Mouse (Mus musculus) heart, embryonic 15.5 days (tissue): ENCODE measurements around the gene Cmtm8. TPM values are rescaled to one million over a fixed set of nuclear protein-coding genes. Genes with fewer than 3 reads are reported as not detected.

Experiments used
- ATAC-seq: fragments of 200-750 bp; cut with Nextera tagmentation; replicated peaks from 2 replicates; pipeline ENCODE4 v1.8.0; 2017; ENCODE audit warnings: low read depth, moderate TSS enrichment; ENCODE audit not compliant: insufficient number of reproducible peaks, insufficient read depth, low FRiP score
- H3K27ac ChIP-seq: fragments of 300-500 bp; sonication (generic); 2 replicates; pipeline ENCODE4 v1.5.1; 2015; ENCODE audit warnings: mild to moderate bottlenecking, inconsistent platforms
- H3K27me3 ChIP-seq: fragments of 300-500 bp; sonication (generic); 2 replicates; pipeline ENCODE4 v1.6.1; 2015; ENCODE audit warnings: inconsistent platforms
- H3K36me3 ChIP-seq: fragments of 300-500 bp; sonication (generic); 2 replicates; pipeline ENCODE4 v1.6.1; 2015; ENCODE audit warnings: mild to moderate bottlenecking, inconsistent platforms
- H3K4me1 ChIP-seq: fragments of 300-500 bp; sonication (generic); replicated peaks from 2 replicates; pipeline ENCODE4 v1.6.1; 2015; ENCODE audit warnings: inconsistent platforms
- H3K4me2 ChIP-seq: fragments of 300-500 bp; sonication (generic); 2 replicates; pipeline ENCODE4 v1.6.1; 2015; ENCODE audit warnings: inconsistent platforms, mild to moderate bottlenecking, moderate library complexity
- H3K4me3 ChIP-seq: fragments of 300-500 bp; sonication (generic); 2 replicates; pipeline ENCODE4 v1.5.1; 2015; ENCODE audit warnings: mild to moderate bottlenecking, inconsistent platforms
- H3K9ac ChIP-seq: fragments of 300-500 bp; sonication (generic); 2 replicates; pipeline ENCODE4 v1.6.1; 2015; ENCODE audit warnings: mild to moderate bottlenecking, inconsistent platforms
- H3K9me3 ChIP-seq: fragments of 300-500 bp; sonication (generic); replicated peaks from 2 replicates; pipeline ENCODE4 v1.6.1; 2016; ENCODE audit warnings: inconsistent platforms
- WGBS: fragments of 180-500 bp; shearing (Covaris S2); methylation state at CpG from one replicate; pipeline ENCODE4 v1.1.7; 2015; ENCODE audit warnings: mixed read lengths; 5-methylcytosine and 5-hydroxymethylcytosine counted together
- polyA plus RNA-seq: library from polyadenylated mRNA; unstranded; fragments of >200 nt; fragmentation: Nextera tagmentation; extraction: Ambion mirVana; gene quantifications from 2 replicates; pipeline ENCODE4 v1.2.1, GENCODE M21; 2015

The Cmtm8 gene
- polyA plus RNA-seq: 15.0 and 19.6 TPM in 2 replicates

GRCm38 (mm10) chr9:114844017-114844662 is at the start of gene Cmtm8:
Cmtm8 (minus strand) TSS chr9:114844156.
- under 1% methylated on average over 40 of the region's 43 CpGs for WGBS
- peak within 1 kb of the TSS; percentile 66 for H3K27ac ChIP-seq

GRCm38 (mm10) chr9:114892974-114893373 is 49.0 kb upstream of the Cmtm8 start:
- no peaks in the 10 kb centered on the region for H3K27me3 ChIP-seq
- no peak overlapping the region for H3K27ac ChIP-seq
- H3K9ac ChIP-seq: no peak overlapping the region
- H3K4me2 ChIP-seq: no peak overlapping the region
- H3K36me3 ChIP-seq: no peaks in the 10 kb centered on the region
- no peaks in the 10 kb centered on the region; the same call in 1 of the 2 replicates for H3K9me3 ChIP-seq
- WGBS: 72% methylated on average over 11 of the region's 11 CpGs
- no peak for ATAC-seq
- no peak overlapping the region for H3K4me3 ChIP-seq
- no peaks in the 10 kb centered on the region for H3K4me1 ChIP-seq

More at GRCm38 (mm10) chr9:114844017-114844662, at the start of gene Cmtm8:
- H3K9me3 ChIP-seq: no peaks in the 10 kb centered on the region
- no peaks in the 10 kb centered on the region for H3K36me3 ChIP-seq
- peak within 1 kb of the TSS; percentile 83 for H3K4me3 ChIP-seq
- H3K9ac ChIP-seq: peak within 1 kb of the TSS; percentile 73
- ATAC-seq: peak; percentile 77
- no peaks in the 10 kb centered on the region for H3K27me3 ChIP-seq
- H3K4me1 ChIP-seq: peaks cover 12% of the 10 kb centered on the region
- H3K4me2 ChIP-seq: peak within 1 kb of the TSS; percentile 99

- Histone ChIP-seq H3K36me3 (no peaks in the 10 kb centered on the region), H3K9me3 (no peaks in the 10 kb centered on the region; the same call in 1 of the 2 replicates), H3K27me3 (no peaks in the 10 kb centered on the region), H3K9ac (no peak overlapping the region), H3K4me3 (no peak overlapping the region), H3K4me2 (no peak overlapping the region), H3K27ac (no peak overlapping the region), H3K4me1 (no peaks in the 10 kb centered on the region)
- no peak for ATAC-seq
- 49% methylated on average over 7 of the region's 7 CpGs for WGBS
Observed at GRCm38 (mm10) chr9:114890377-114890776, 46.4 kb upstream of the Cmtm8 start.

- H3K4me1 ChIP-seq: no peaks in the 10 kb centered on the region
- H3K4me2 ChIP-seq: no peak overlapping the region
- no peak overlapping the region for H3K9ac ChIP-seq
- no peaks in the 10 kb centered on the region; the same call in 1 of the 2 replicates for H3K9me3 ChIP-seq
- WGBS: 81% methylated on average over 5 of the region's 5 CpGs
- no peak overlapping the region for H3K27ac ChIP-seq
- no peaks in the 10 kb centered on the region for H3K27me3 ChIP-seq
- no peaks in the 10 kb centered on the region for H3K36me3 ChIP-seq
- ATAC-seq: no peak
- no peak overlapping the region for H3K4me3 ChIP-seq
Observed at GRCm38 (mm10) chr9:114888856-114889407, 45.0 kb upstream of the Cmtm8 start.

GRCm38 (mm10) chr9:114887699-114888098 is 43.7 kb upstream of the Cmtm8 start:
- Histone ChIP-seq H3K9me3 (no peaks in the 10 kb centered on the region; the same call in 1 of the 2 replicates), H3K4me2 (no peak overlapping the region), H3K9ac (no peak overlapping the region), H3K4me1 (no peaks in the 10 kb centered on the region), H3K36me3 (no peaks in the 10 kb centered on the region), H3K4me3 (no peak overlapping the region), H3K27me3 (no peaks in the 10 kb centered on the region), H3K27ac (no peak overlapping the region)
- WGBS: 87% methylated on average over 3 of the region's 3 CpGs
- no peak for ATAC-seq

GRCm38 (mm10) chr9:114885991-114886662 is 42.2 kb upstream of the Cmtm8 start:
- H3K9me3 ChIP-seq: no peaks in the 10 kb centered on the region; the same call in 1 of the 2 replicates
- H3K27me3 ChIP-seq: no peaks in the 10 kb centered on the region
- no peak overlapping the region for H3K4me3 ChIP-seq
- H3K36me3 ChIP-seq: no peaks in the 10 kb centered on the region
- H3K4me1 ChIP-seq: no peaks in the 10 kb centered on the region
- H3K27ac ChIP-seq: no peak overlapping the region
- no peak overlapping the region for H3K9ac ChIP-seq
- ATAC-seq: no peak
- WGBS: 46% methylated on average over 8 of the region's 8 CpGs
- H3K4me2 ChIP-seq: no peak overlapping the region

GRCm38 (mm10) chr9:114885564-114885963 is 41.6 kb upstream of the Cmtm8 start:
- Histone ChIP-seq H3K27ac (no peak overlapping the region), H3K4me1 (no peaks in the 10 kb centered on the region), H3K4me2 (no peak overlapping the region), H3K27me3 (no peaks in the 10 kb centered on the region), H3K9ac (no peak overlapping the region), H3K4me3 (no peak overlapping the region), H3K9me3 (no peaks in the 10 kb centered on the region; the same call in 1 of the 2 replicates), H3K36me3 (no peaks in the 10 kb centered on the region)
- ATAC-seq: no peak
- WGBS: 78% methylated on average over 4 of the region's 4 CpGs

- no peaks in the 10 kb centered on the region for H3K4me1 ChIP-seq
- no peak overlapping the region for H3K4me2 ChIP-seq
- H3K36me3 ChIP-seq: no peaks in the 10 kb centered on the region
- no peaks in the 10 kb centered on the region for H3K27me3 ChIP-seq
- H3K9me3 ChIP-seq: no peaks in the 10 kb centered on the region
- H3K9ac ChIP-seq: no peak overlapping the region
- H3K4me3 ChIP-seq: no peak overlapping the region
- WGBS: 63% methylated on average over 2 of the region's 2 CpGs
- no peak overlapping the region for H3K27ac ChIP-seq
- no peak for ATAC-seq
Observed at GRCm38 (mm10) chr9:114881977-114882376, 38.0 kb upstream of the Cmtm8 start.

- Histone ChIP-seq H3K4me3 (no peak overlapping the region), H3K4me2 (no peak overlapping the region), H3K27ac (no peak overlapping the region), H3K4me1 (no peaks in the 10 kb centered on the region), H3K36me3 (no peaks in the 10 kb centered on the region), H3K27me3 (0 out of 2 replicates have a peak, but pooled peaks cover 5% of the 10 kb centered on the region), H3K9me3 (no peaks in the 10 kb centered on the region), H3K9ac (no peak overlapping the region)
- no peak for ATAC-seq
- WGBS: 63% methylated on average over 11 of the region's 11 CpGs
Observed at GRCm38 (mm10) chr9:114855327-114855726, 11.4 kb upstream of the Cmtm8 start.

- WGBS: 64% methylated on average over 9 of the region's 9 CpGs
Observed at GRCm38 (mm10) chr9:114854686-114855085, 10.7 kb upstream of the Cmtm8 start.

GRCm38 (mm10) chr9:114853336-114853735 is 9.4 kb upstream of the Cmtm8 start:
- H3K4me1 ChIP-seq: no peaks in the 10 kb centered on the region
- ATAC-seq: no peak
- no peaks in the 10 kb centered on the region for H3K36me3 ChIP-seq
- no peak overlapping the region for H3K4me2 ChIP-seq
- 75% methylated on average over 15 of the region's 15 CpGs for WGBS
- H3K4me3 ChIP-seq: no peak overlapping the region
- 0 out of 2 replicates have a peak, but pooled peaks cover 5% of the 10 kb centered on the region for H3K27me3 ChIP-seq
- H3K9me3 ChIP-seq: no peaks in the 10 kb centered on the region
- no peak overlapping the region for H3K9ac ChIP-seq
- H3K27ac ChIP-seq: no peak overlapping the region

More at GRCm38 (mm10) chr9:114854686-114855085, 10.7 kb upstream of the Cmtm8 start:
- H3K27me3 ChIP-seq: 0 out of 2 replicates have a peak, but pooled peaks cover 5% of the 10 kb centered on the region
- H3K4me2 ChIP-seq: no peak overlapping the region
- H3K9me3 ChIP-seq: no peaks in the 10 kb centered on the region
- H3K4me1 ChIP-seq: no peaks in the 10 kb centered on the region
- ATAC-seq: no peak
- H3K27ac ChIP-seq: no peak overlapping the region
- no peaks in the 10 kb centered on the region for H3K36me3 ChIP-seq
- no peak overlapping the region for H3K4me3 ChIP-seq
- H3K9ac ChIP-seq: no peak overlapping the region
